Mouse (Mus musculus): ENCODE measurements around the gene Timm13.
A peak's percentile ranks its signal among the peaks of the same experiment; 100 is the strongest.

Timm13 gene

GRCm38 (mm10) chr10:80932700-80933420, 32.1 kb upstream of the Timm13 start:
- DNase-seq (ENCODE audit: low read depth), result no peak

- no peak for DNase-seq (ENCODE audit: low read depth)
Measured at GRCm38 (mm10) chr10:80932206-80932605, 31.4 kb upstream of the Timm13 start.

GRCm38 (mm10) chr10:80931695-80932094, 30.9 kb upstream of the Timm13 start:
- no peak for DNase-seq (ENCODE audit: low read depth)

- no peak for DNase-seq (ENCODE audit: low read depth)
Measured at GRCm38 (mm10) chr10:80931153-80931671, 30.4 kb upstream of the Timm13 start.

GRCm38 (mm10) chr10:80930361-80931152, 29.8 kb upstream of the Timm13 start:
- DNase-seq (ENCODE audit: low read depth), result no peak

GRCm38 (mm10) chr10:80929299-80930226, 28.8 kb upstream of the Timm13 start, which contains the start of gene Gadd45b:
Gene Gadd45b, plus strand, starts transcription at chr10:80930073.
- peak; percentile 98 for DNase-seq (ENCODE audit: low read depth)

GRCm38 (mm10) chr10:80928586-80929298, 28.0 kb upstream of the Timm13 start:
- no peak for DNase-seq (ENCODE audit: low read depth)

GRCm38 (mm10) chr10:80925472-80925871, 24.7 kb upstream of the Timm13 start:
- DNase-seq (ENCODE audit: low read depth), result no peak

- no peak for DNase-seq (ENCODE audit: low read depth)
Measured at GRCm38 (mm10) chr10:80921923-80922322, 21.2 kb upstream of the Timm13 start.

GRCm38 (mm10) chr10:80917779-80918434, 17.1 kb upstream of the Timm13 start, which contains the start of gene Lmnb2:
Gene Lmnb2, minus strand, starts transcription at chr10:80918245.
- peak; percentile 34 for DNase-seq (ENCODE audit: low read depth)

- DNase-seq (ENCODE audit: low read depth), result no peak
Measured at GRCm38 (mm10) chr10:80917336-80917778, 16.6 kb upstream of the Timm13 start.

GRCm38 (mm10) chr10:80915736-80916135, 15.0 kb upstream of the Timm13 start:
- no peak for DNase-seq (ENCODE audit: low read depth)

GRCm38 (mm10) chr10:80915260-80915659, 14.5 kb upstream of the Timm13 start:
- no peak for DNase-seq (ENCODE audit: low read depth)

GRCm38 (mm10) chr10:80914253-80914656, 13.5 kb upstream of the Timm13 start:
- DNase-seq (ENCODE audit: low read depth), result no peak

- DNase-seq (ENCODE audit: low read depth), result no peak
Measured at GRCm38 (mm10) chr10:80913364-80914011, 12.7 kb upstream of the Timm13 start.

GRCm38 (mm10) chr10:80911891-80912290, 11.1 kb upstream of the Timm13 start:
- no peak for DNase-seq (ENCODE audit: low read depth)

GRCm38 (mm10) chr10:80911354-80911753, 10.6 kb upstream of the Timm13 start:
- DNase-seq (ENCODE audit: low read depth), result no peak

- DNase-seq (ENCODE audit: low read depth), result no peak
Measured at GRCm38 (mm10) chr10:80909375-80910162, 8.8 kb upstream of the Timm13 start.

- no peak for DNase-seq (ENCODE audit: low read depth)
Measured at GRCm38 (mm10) chr10:80904709-80905108, 3.9 kb upstream of the Timm13 start.

Measured in fibroblast of lung, adult 2 months (primary cell).